Mouse (Mus musculus) liver, embryonic 16.5 days (tissue): ENCODE data around the gene Lilra5. TPM values are rescaled to one million over a fixed set of nuclear protein-coding genes. Genes with fewer than 3 reads are reported as not detected.
"Not testable (repeated sequence)": the region's sequence is repeated elsewhere in the genome, so short reads cannot be mapped to it uniquely, and the experiment has no call there.

Experiments
- ATAC-seq: fragments of 200-750 bp; cut with Nextera tagmentation; 2 replicates; pipeline ENCODE4 v1.8.0; 2017; ENCODE audit warnings: low read depth, mild to moderate bottlenecking, moderate number of reproducible peaks, moderate library complexity
- H3K27ac ChIP-seq: fragments of 300-500 bp; sonication (generic); 2 replicates; pipeline ENCODE4 v1.5.1; 2014; ENCODE audit warnings: mild to moderate bottlenecking, low read length
- H3K27me3 ChIP-seq: fragments of 300-500 bp; sonication (generic); 2 replicates; pipeline ENCODE4 v1.6.1; 2014; ENCODE audit warnings: low read depth, low read length, mixed read lengths; ENCODE audit not compliant: control insufficient read depth, insufficient read depth
- H3K36me3 ChIP-seq: fragments of 300-500 bp; sonication (generic); 2 replicates; pipeline ENCODE4 v1.6.1; 2014; ENCODE audit warnings: mild to moderate bottlenecking; ENCODE audit not compliant: control insufficient read depth, insufficient read depth
- H3K4me1 ChIP-seq: fragments of 300-500 bp; sonication (generic); 2 replicates; pipeline ENCODE4 v1.6.1; 2014; ENCODE audit warnings: low read depth, low read length, mixed read lengths; ENCODE audit not compliant: control insufficient read depth
- H3K4me2 ChIP-seq: fragments of 300-500 bp; sonication (generic); 2 replicates; pipeline ENCODE4 v1.6.1; 2014; ENCODE audit warnings: low read depth, low read length, mixed read lengths
- H3K4me3 ChIP-seq: fragments of 300-500 bp; sonication (generic); 2 replicates; pipeline ENCODE4 v1.5.1; 2014; ENCODE audit warnings: low read depth, mild to moderate bottlenecking, low read length
- H3K9ac ChIP-seq: fragments of 300-500 bp; sonication (generic); 2 replicates; pipeline ENCODE4 v1.6.1; 2014; ENCODE audit warnings: low read depth, low read length
- H3K9me3 ChIP-seq: fragments of 300-500 bp; sonication (generic); replicated peaks from 2 replicates; pipeline ENCODE4 v1.6.1; 2016; ENCODE audit warnings: low read length; ENCODE audit not compliant: control insufficient read depth
- WGBS: fragments of 180-500 bp; shearing (Covaris S2); extraction: QIAGEN DNeasy Blood & Tissue Kit; methylation state at CpG from one replicate; pipeline ENCODE4 v1.1.7; 2014; ENCODE audit not compliant: insufficient replicate concordance; 5-methylcytosine and 5-hydroxymethylcytosine counted together
- polyA plus RNA-seq: library from polyadenylated mRNA; unstranded; fragments of >200 nt; fragmentation: Nextera tagmentation; extraction: Ambion mirVana; gene quantifications from 2 replicates; pipeline ENCODE4 v1.2.1, GENCODE M21; 2015

Lilra5 gene
- 0.92 TPM in 2 replicates for polyA plus RNA-seq

GRCm38 (mm10) chr7:4237454-4237853, at the start of gene Lilra5:
Lilra5 (plus strand) TSS chr7:4237754.
- ATAC-seq = no peak
- Histone ChIP-seq H3K27ac (no peak within 1 kb of the TSS), H3K36me3 (no peaks in the 10 kb centered on the region), H3K9ac (no peak within 1 kb of the TSS), H3K4me1 (no peaks in the 10 kb centered on the region), H3K9me3 (no peaks in the 10 kb centered on the region), H3K27me3 (no peaks in the 10 kb centered on the region), H3K4me2 (no peak within 1 kb of the TSS), H3K4me3 (no peak within 1 kb of the TSS)
- 57% methylated on average over 7 of the region's 7 CpGs for WGBS

- WGBS = 61% methylated on average over 1 of the region's 1 CpGs
- Histone ChIP-seq H3K9ac (no peak overlapping the region), H3K27me3 (no peaks in the 10 kb centered on the region), H3K27ac (no peak overlapping the region), H3K4me3 (no peak overlapping the region), H3K36me3 (no peaks in the 10 kb centered on the region), H3K4me2 (no peak overlapping the region), H3K9me3 (no peaks in the 10 kb centered on the region), H3K4me1 (no peaks in the 10 kb centered on the region)
- ATAC-seq = no peak
Measured at GRCm38 (mm10) chr7:4207126-4207525, 30.4 kb upstream of the Lilra5 start.

GRCm38 (mm10) chr7:4208626-4209025, 28.9 kb upstream of the Lilra5 start:
- no peaks in the 10 kb centered on the region for H3K36me3 ChIP-seq
- H3K4me2 ChIP-seq = no peak overlapping the region
- no peaks in the 10 kb centered on the region for H3K4me1 ChIP-seq
- no peak overlapping the region for H3K27ac ChIP-seq
- no peak overlapping the region for H3K9ac ChIP-seq
- ATAC-seq = no peak
- WGBS = 28% methylated on average over 2 of the region's 2 CpGs
- H3K9me3 ChIP-seq = no peaks in the 10 kb centered on the region
- H3K27me3 ChIP-seq = no peaks in the 10 kb centered on the region
- no peak overlapping the region for H3K4me3 ChIP-seq

- ATAC-seq, H3K36me3 ChIP-seq, H3K4me2 ChIP-seq, H3K27me3 ChIP-seq, H3K4me1 ChIP-seq, H3K27ac ChIP-seq, H3K9me3 ChIP-seq, H3K4me3 ChIP-seq, H3K9ac ChIP-seq: not testable (repeated sequence)
Measured at GRCm38 (mm10) chr7:4213436-4213835, 24.1 kb upstream of the Lilra5 start.

- WGBS = 44% methylated on average over 2 of the region's 2 CpGs
- Histone ChIP-seq H3K27me3 (no peaks in the 10 kb centered on the region; the same call in 1 of the 2 replicates), H3K4me2 (no peak overlapping the region), H3K4me1 (no peaks in the 10 kb centered on the region), H3K9me3 (no peaks in the 10 kb centered on the region), H3K4me3 (no peak overlapping the region), H3K27ac (no peak overlapping the region), H3K9ac (no peak overlapping the region), H3K36me3 (no peaks in the 10 kb centered on the region)
- ATAC-seq = no peak
Measured at GRCm38 (mm10) chr7:4215396-4215795, 22.2 kb upstream of the Lilra5 start.

GRCm38 (mm10) chr7:4215805-4216204, 21.7 kb upstream of the Lilra5 start:
- no peak for ATAC-seq
- Histone ChIP-seq H3K4me3 (no peak overlapping the region), H3K4me1 (no peaks in the 10 kb centered on the region), H3K9me3 (no peaks in the 10 kb centered on the region), H3K27me3 (no peaks in the 10 kb centered on the region; the same call in 1 of the 2 replicates), H3K36me3 (no peaks in the 10 kb centered on the region), H3K9ac (no peak overlapping the region), H3K27ac (no peak overlapping the region), H3K4me2 (no peak overlapping the region)
- WGBS = 33% methylated on average over 2 of the region's 2 CpGs

GRCm38 (mm10) chr7:4235536-4235935, 2.0 kb upstream of the Lilra5 start:
- Histone ChIP-seq H3K9me3 (no peaks in the 10 kb centered on the region), H3K9ac (no peak overlapping the region), H3K36me3 (no peaks in the 10 kb centered on the region), H3K4me2 (no peak overlapping the region), H3K27me3 (no peaks in the 10 kb centered on the region), H3K27ac (no peak overlapping the region), H3K4me1 (no peaks in the 10 kb centered on the region), H3K4me3 (no peak overlapping the region)
- ATAC-seq = no peak

- Histone ChIP-seq H3K27ac (0 out of 2 replicates have a peak overlapping the region, but pooled peaks have one; percentile 23), H3K4me2 (no peak overlapping the region), H3K36me3 (no peaks in the 10 kb centered on the region), H3K4me1 (no peaks in the 10 kb centered on the region), H3K27me3 (no peaks in the 10 kb centered on the region), H3K9me3 (no peaks in the 10 kb centered on the region), H3K4me3 (no peak overlapping the region), H3K9ac (no peak overlapping the region)
- ATAC-seq = peak; percentile 95
- 34% methylated on average over 6 of the region's 6 CpGs for WGBS
Measured at GRCm38 (mm10) chr7:4239038-4239721, 1.6 kb downstream of the Lilra5 start.

GRCm38 (mm10) chr7:4251211-4251610, 13.7 kb downstream of the Lilra5 start:
- H3K4me1 ChIP-seq, H3K27me3 ChIP-seq, H3K36me3 ChIP-seq, H3K9ac ChIP-seq, H3K4me2 ChIP-seq, H3K27ac ChIP-seq, ATAC-seq, H3K4me3 ChIP-seq, H3K9me3 ChIP-seq: not testable (repeated sequence)
- 71% methylated on average over 1 of the region's 1 CpGs for WGBS
